Mouse (Mus musculus): ENCODE results near the gene Gart. TPM values are rescaled to one million over a fixed set of nuclear protein-coding genes. Genes with fewer than 3 reads are reported as not detected.
"Not testable (repeated sequence)": the region's sequence is repeated elsewhere in the genome, so short reads cannot be mapped to it uniquely, and the experiment has no call there.

The Gart gene
- polyA plus RNA-seq, 1 experiment from 2014 or later, result 118 TPM

- 67% methylated on average over 1 of the region's 2 CpGs for whole genome bisulfite sequencing
- ATAC-seq (ENCODE audit: low FRiP score); H3K4me3 ChIP-seq (replicated peaks); H3K27me3 ChIP-seq; H3K4me2 ChIP-seq; H3K9me3 ChIP-seq; H3K9ac ChIP-seq; H3K27ac ChIP-seq: not testable (repeated sequence)
- peaks cover 19% of the 10 kb centered on the region for H3K4me1 ChIP-seq
- peaks cover 26% of the 10 kb centered on the region for H3K36me3 ChIP-seq (replicated peaks)
Measured at GRCm38 (mm10) chr16:91645420-91645819, 1.3 kb downstream of the Gart start.

- H3K9me3 ChIP-seq, result no peaks in the 10 kb centered on the region
- no peak overlapping the region for H3K27ac ChIP-seq
- H3K4me1 ChIP-seq, result peaks cover 16% of the 10 kb centered on the region
- 83% methylated on average over 2 of the region's 2 CpGs for WGBS
- no peak overlapping the region for H3K9ac ChIP-seq
- H3K4me2 ChIP-seq, result no peak overlapping the region
- H3K27me3 ChIP-seq, result no peaks in the 10 kb centered on the region
- H3K36me3 ChIP-seq (replicated peaks), result peaks cover 31% of the 10 kb centered on the region
- no peak overlapping the region for H3K4me3 ChIP-seq (replicated peaks)
- no peak for ATAC-seq (ENCODE audit: low FRiP score)
Measured at GRCm38 (mm10) chr16:91644901-91645300, 1.9 kb downstream of the Gart start.

- no peak overlapping the region for H3K27ac ChIP-seq
- no peak overlapping the region for H3K4me2 ChIP-seq
- H3K9ac ChIP-seq, result no peak overlapping the region
- no peaks in the 10 kb centered on the region for H3K27me3 ChIP-seq
- 98% methylated on average over 8 of the region's 8 CpGs for WGBS
- H3K36me3 ChIP-seq (replicated peaks), result peaks cover 75% of the 10 kb centered on the region
- no peaks in the 10 kb centered on the region for H3K9me3 ChIP-seq
- ATAC-seq (ENCODE audit: low FRiP score), result no peak
- H3K4me1 ChIP-seq, result 0 out of 2 replicates have a peak, but pooled peaks cover 4% of the 10 kb centered on the region
- H3K4me3 ChIP-seq (replicated peaks), result no peak overlapping the region
Measured at GRCm38 (mm10) chr16:91640171-91640570, 6.6 kb downstream of the Gart start.

DNA sequence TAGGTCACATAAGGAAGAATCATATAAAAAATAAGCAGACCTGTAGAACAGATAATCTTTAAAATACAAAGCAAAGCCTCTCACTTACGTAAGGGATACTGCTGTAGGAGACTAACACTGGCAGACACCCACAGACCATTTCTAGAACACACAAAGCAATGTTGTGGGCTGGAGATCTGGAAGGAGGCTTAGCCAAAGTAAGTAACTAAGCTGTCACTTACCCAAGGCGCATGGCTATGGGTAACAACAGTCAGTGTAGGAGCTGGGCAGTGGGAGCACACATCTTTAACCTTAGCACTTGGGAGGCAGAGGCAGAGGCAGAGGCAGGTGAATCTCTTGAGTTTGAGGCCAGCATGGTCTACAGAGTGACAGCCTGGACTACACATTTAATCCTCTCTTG is 7.1 kb downstream of the Gart start:
- Histone ChIP-seq H3K4me2 (no peak overlapping the region), H3K36me3 (replicated peaks) (peaks cover 79% of the 10 kb centered on the region), H3K4me3 (replicated peaks) (no peak overlapping the region), H3K9ac (no peak overlapping the region), H3K9me3 (no peaks in the 10 kb centered on the region), H3K27me3 (no peaks in the 10 kb centered on the region), H3K27ac (no peak overlapping the region), H3K4me1 (0 out of 2 replicates have a peak, but pooled peaks cover under 1% of the 10 kb centered on the region)
- whole genome bisulfite sequencing, result 95% methylated on average over 2 of the region's 2 CpGs
- ATAC-seq (ENCODE audit: low FRiP score), result no peak

- Histone ChIP-seq H3K36me3 (replicated peaks) (peaks cover 83% of the 10 kb centered on the region), H3K4me2 (no peak overlapping the region), H3K4me1 (no peaks in the 10 kb centered on the region), H3K9ac (no peak overlapping the region), H3K4me3 (replicated peaks) (no peak overlapping the region), H3K27me3 (no peaks in the 10 kb centered on the region), H3K9me3 (no peaks in the 10 kb centered on the region), H3K27ac (no peak overlapping the region)
- 89% methylated on average over 5 of the region's 5 CpGs for WGBS
- ATAC-seq (ENCODE audit: low FRiP score), result no peak
Measured at GRCm38 (mm10) chr16:91639161-91639560, 7.6 kb downstream of the Gart start.

GRCm38 (mm10) chr16:91633641-91634040 is 13.1 kb downstream of the Gart start:
- Histone ChIP-seq H3K9me3 (no peaks in the 10 kb centered on the region), H3K27me3 (no peaks in the 10 kb centered on the region), H3K4me3 (replicated peaks) (no peak overlapping the region), H3K9ac (no peak overlapping the region), H3K4me2 (no peak overlapping the region), H3K4me1 (no peaks in the 10 kb centered on the region), H3K36me3 (replicated peaks) (peaks cover 90% of the 10 kb centered on the region), H3K27ac (no peak overlapping the region)
- ATAC-seq (ENCODE audit: low FRiP score), result no peak
- WGBS, result 90% methylated on average over 12 of the region's 12 CpGs

DNA sequence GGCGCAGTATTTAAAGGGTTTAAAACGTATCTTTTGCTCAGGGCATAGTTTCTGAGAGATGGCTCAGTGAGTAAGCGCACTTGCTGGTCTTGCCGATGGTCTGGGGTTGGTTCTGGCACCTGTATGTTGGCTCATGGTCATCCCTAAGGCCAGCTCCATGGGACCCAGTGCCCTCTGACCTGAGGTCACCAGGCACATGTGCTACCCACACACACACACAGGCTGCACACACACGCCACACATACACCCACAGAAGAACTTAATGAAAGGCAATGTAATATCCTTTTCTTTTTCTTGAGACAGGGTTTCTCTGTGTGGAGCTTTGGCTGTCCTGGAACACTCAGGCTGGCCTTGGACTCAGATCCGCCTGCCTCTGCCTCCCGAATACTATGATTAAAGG is 13.8 kb downstream of the Gart start:
- Histone ChIP-seq H3K27me3 (no peaks in the 10 kb centered on the region), H3K9ac (no peak overlapping the region), H3K27ac (no peak overlapping the region), H3K9me3 (no peaks in the 10 kb centered on the region), H3K4me2 (no peak overlapping the region), H3K4me3 (replicated peaks) (no peak overlapping the region), H3K4me1 (no peaks in the 10 kb centered on the region), H3K36me3 (replicated peaks) (peaks cover 90% of the 10 kb centered on the region)
- 95% methylated on average over 7 of the region's 7 CpGs for WGBS
- ATAC-seq (ENCODE audit: low FRiP score), result no peak

- Histone ChIP-seq H3K4me1 (no peaks in the 10 kb centered on the region), H3K27me3 (no peaks in the 10 kb centered on the region), H3K9ac (no peak overlapping the region), H3K4me2 (no peak overlapping the region), H3K9me3 (no peaks in the 10 kb centered on the region), H3K27ac (no peak overlapping the region), H3K4me3 (replicated peaks) (no peak overlapping the region), H3K36me3 (replicated peaks) (peaks cover 90% of the 10 kb centered on the region)
- 91% methylated on average over 5 of the region's 5 CpGs for WGBS
- no peak for ATAC-seq (ENCODE audit: low FRiP score)
Measured at GRCm38 (mm10) chr16:91632439-91632838, 14.3 kb downstream of the Gart start.

DNA sequence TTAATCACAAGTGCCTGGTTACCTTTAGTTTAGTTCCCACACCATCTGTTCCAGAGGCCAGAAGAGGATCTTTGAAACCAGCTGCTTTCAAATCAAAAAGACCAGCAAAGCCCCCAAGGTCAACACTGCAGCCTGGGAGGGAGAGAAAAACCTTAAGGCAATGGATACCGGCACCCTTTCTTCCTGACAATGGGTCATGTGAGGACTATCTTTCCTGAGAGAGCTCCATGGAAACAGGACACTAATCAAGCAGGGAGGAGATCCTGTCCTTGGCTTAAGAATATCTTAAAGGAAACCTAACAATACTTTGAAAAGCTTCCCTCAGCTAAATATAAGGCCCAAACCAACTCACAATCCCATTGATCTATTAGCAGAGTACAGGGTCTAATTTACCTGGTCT is 16.2 kb downstream of the Gart start:
- WGBS, result 66% methylated on average over 1 of the region's 1 CpGs
- no peak overlapping the region for H3K9ac ChIP-seq
- no peaks in the 10 kb centered on the region for H3K9me3 ChIP-seq
- H3K27me3 ChIP-seq, result no peaks in the 10 kb centered on the region
- no peak overlapping the region for H3K27ac ChIP-seq
- no peaks in the 10 kb centered on the region for H3K4me1 ChIP-seq
- H3K36me3 ChIP-seq (replicated peaks), result peaks cover 90% of the 10 kb centered on the region
- no peak overlapping the region for H3K4me3 ChIP-seq (replicated peaks)
- no peak for ATAC-seq (ENCODE audit: low FRiP score)
- no peak overlapping the region for H3K4me2 ChIP-seq

GRCm38 (mm10) chr16:91629749-91630148 is 17.0 kb downstream of the Gart start:
- H3K27ac ChIP-seq, result no peak overlapping the region
- no peak for ATAC-seq (ENCODE audit: low FRiP score)
- H3K4me3 ChIP-seq (replicated peaks), result no peak overlapping the region
- no peaks in the 10 kb centered on the region for H3K4me1 ChIP-seq
- peaks cover 91% of the 10 kb centered on the region for H3K36me3 ChIP-seq (replicated peaks)
- no peak overlapping the region for H3K4me2 ChIP-seq
- no peak overlapping the region for H3K9ac ChIP-seq
- H3K9me3 ChIP-seq, result no peaks in the 10 kb centered on the region
- WGBS, result 95% methylated on average over 4 of the region's 4 CpGs
- H3K27me3 ChIP-seq, result no peaks in the 10 kb centered on the region

DNA sequence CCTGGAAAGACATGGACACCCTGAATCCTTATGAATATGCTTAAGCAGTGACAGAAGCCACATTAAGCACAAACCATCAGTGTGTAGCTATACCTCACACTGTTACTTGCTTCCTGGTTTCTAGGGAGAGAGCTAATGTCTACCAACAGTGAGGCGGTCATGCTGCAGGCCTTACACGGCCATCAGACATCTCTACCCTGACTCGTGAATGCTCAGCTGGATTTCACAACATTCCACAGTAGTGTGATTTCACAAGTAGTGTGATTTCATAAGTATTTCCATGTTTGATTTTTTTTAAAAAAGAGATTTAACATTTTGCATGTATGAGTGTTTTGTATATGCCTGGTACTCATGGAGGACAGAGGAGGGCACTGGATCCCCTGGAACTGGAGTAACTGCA is 18.1 kb downstream of the Gart start:
- H3K36me3 ChIP-seq (replicated peaks), result peaks cover 91% of the 10 kb centered on the region
- H3K4me2 ChIP-seq, result no peak overlapping the region
- ATAC-seq (ENCODE audit: low FRiP score), result no peak
- H3K4me1 ChIP-seq, result no peaks in the 10 kb centered on the region
- H3K27me3 ChIP-seq, result no peaks in the 10 kb centered on the region
- H3K4me3 ChIP-seq (replicated peaks), result no peak overlapping the region
- H3K9me3 ChIP-seq, result no peaks in the 10 kb centered on the region
- H3K27ac ChIP-seq, result no peak overlapping the region
- 93% methylated on average over 3 of the region's 3 CpGs for WGBS
- H3K9ac ChIP-seq, result no peak overlapping the region

DNA sequence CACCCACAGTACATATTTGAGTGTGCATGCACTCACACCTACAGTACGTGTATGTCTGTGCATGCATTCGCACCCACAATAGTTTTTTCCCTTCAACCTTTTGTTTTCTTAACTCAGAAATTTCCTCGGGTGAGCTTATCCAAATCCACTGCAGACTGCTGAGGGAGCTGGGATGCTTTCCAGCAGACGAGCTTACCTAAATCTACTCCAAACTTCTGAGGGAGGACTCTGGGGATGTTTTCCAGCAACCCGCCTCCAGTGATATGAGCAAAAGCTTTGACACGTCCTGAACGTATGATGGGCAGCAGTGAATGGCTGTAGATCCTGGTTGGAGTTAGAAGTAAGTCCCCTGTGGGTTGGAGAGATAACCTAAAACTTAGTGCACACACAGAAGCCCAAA is 18.9 kb downstream of the Gart start:
- no peak overlapping the region for H3K4me2 ChIP-seq
- 93% methylated on average over 7 of the region's 7 CpGs for WGBS
- H3K9me3 ChIP-seq, result no peaks in the 10 kb centered on the region
- ATAC-seq (ENCODE audit: low FRiP score), result no peak
- no peak overlapping the region for H3K9ac ChIP-seq
- H3K27ac ChIP-seq, result no peak overlapping the region
- peaks cover 93% of the 10 kb centered on the region for H3K36me3 ChIP-seq (replicated peaks)
- H3K4me1 ChIP-seq, result no peaks in the 10 kb centered on the region
- no peaks in the 10 kb centered on the region for H3K27me3 ChIP-seq
- no peak overlapping the region for H3K4me3 ChIP-seq (replicated peaks)

GRCm38 (mm10) chr16:91623074-91623473 is 23.7 kb downstream of the Gart start:
- peaks cover 4% of the 10 kb centered on the region for H3K4me1 ChIP-seq
- H3K27ac ChIP-seq, result no peak overlapping the region
- no peak overlapping the region for H3K4me3 ChIP-seq (replicated peaks)
- 96% methylated on average over 9 of the region's 9 CpGs for WGBS
- no peak for ATAC-seq (ENCODE audit: low FRiP score)
- H3K27me3 ChIP-seq, result no peaks in the 10 kb centered on the region; the same call in 1 of the 2 replicates
- H3K9me3 ChIP-seq, result no peaks in the 10 kb centered on the region
- no peak overlapping the region for H3K9ac ChIP-seq
- peaks cover 81% of the 10 kb centered on the region for H3K36me3 ChIP-seq (replicated peaks)
- no peak overlapping the region for H3K4me2 ChIP-seq
